Mouse (Mus musculus): Measurements from ENCODE around the gene Ptrh2.

Gene Ptrh2

DNA sequence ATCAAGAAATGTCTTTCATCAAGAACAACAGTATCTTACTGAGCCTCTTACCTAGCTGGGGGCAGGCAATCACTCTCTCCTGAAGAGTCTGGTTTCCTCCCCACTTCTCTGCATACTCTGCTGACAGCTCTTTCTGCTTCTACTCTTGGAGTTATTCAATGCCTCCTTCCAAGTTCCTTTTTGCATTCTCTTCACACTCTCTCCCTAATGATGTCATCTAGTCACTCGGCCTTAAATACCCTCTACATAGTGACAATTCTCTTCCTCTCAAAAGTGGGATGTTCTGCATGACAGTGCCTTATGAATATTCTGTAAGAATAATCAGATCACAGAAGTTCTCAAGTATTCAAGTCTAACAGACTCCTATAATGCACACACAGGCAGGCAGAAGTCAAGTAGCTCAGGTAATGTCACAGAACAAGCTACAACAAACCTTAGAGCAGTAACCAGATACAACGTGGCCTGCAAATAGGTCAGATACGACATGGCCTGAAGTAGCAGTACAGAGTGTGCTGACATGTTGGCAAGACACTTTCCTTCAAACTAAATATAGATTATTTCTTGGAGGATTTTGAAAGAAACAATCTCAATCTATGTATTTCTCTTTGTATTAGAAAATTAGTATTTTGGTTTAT is 12.6 kb upstream of the Ptrh2 start:
- DNase-seq (ENCODE audit: low read depth, low spot score), result peak; percentile 85

DNA sequence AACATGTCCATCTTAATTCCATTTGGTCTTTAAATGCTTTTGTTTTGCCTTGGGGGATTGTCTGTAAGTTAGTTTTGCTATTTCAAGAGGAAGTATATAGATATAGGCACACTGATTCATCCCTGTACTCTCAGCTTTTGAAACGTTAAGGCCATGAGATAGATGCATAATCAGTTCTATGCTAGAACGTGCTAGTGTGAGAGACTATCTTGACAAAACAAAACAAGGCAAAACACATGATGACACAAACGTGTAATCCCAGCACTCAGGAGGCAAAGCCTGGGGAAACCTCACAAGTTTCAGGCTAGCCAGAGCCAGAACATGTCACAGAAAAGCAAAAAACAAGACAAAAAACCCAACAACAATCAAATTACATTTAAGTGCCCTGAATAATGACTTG is 11.0 kb upstream of the Ptrh2 start:
- no peak for DNase-seq (ENCODE audit: low read depth, low spot score)

DNA sequence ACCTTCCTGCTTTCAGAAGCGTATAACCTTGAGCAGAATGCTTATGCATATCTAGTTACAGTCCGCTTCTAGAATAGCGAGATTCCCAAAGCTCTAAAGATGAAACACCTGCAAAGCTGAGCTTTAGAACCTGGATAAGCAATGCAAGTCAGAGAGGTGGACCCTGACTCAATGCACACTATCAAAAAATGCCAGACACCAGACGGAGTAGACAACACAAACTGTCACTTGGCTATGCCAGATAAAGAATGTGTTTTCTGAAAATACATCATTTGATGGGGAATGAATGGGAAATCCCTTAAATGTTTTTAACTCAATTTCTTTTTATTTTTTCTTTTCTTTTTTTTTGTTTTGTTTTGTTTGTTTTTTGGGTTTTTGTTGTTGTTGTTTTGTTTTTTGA is 8.3 kb upstream of the Ptrh2 start:
- no peak for DNase-seq (ENCODE audit: low read depth, low spot score)

DNA sequence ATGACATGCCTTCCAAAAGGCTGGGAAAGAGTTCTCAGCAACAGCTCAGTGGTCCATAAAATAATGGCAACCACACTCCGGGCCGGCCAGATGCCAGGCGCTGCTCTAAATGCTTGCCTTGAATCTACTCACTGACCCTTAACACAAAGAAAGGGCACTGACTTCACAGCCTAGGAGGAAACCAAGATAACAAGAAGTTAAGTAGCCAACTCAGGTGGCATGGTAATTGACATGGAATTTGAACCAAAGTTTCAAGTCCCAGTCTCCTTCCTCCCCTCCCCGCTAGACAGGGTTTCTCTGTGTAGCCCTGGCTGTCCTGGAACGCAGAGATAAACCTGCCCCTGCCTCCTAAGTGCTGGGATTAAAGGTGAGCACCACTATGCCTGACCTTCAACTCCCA is 4.8 kb upstream of the Ptrh2 start:
- DNase-seq (ENCODE audit: low read depth, low spot score), result no peak

DNA sequence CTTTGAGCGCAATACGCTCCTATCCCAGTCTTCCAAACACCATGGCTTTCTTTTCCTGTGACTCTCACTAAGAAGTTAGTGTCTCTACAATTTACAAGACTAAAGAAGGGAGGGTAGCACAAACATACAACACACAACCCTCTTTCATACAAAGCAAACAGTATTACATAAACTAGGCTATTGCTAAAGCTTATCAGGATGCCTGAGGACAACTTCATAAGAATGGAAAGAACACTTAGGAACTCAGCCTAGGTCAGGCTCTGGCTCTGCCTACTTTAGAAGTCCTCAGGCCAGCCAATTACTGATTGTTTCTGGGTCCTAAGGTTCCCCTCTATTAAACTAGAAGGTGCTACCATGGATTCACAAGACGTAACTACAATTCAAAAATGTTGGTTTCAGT is 3.1 kb upstream of the Ptrh2 start:
- DNase-seq (ENCODE audit: low read depth, low spot score), result no peak

DNA sequence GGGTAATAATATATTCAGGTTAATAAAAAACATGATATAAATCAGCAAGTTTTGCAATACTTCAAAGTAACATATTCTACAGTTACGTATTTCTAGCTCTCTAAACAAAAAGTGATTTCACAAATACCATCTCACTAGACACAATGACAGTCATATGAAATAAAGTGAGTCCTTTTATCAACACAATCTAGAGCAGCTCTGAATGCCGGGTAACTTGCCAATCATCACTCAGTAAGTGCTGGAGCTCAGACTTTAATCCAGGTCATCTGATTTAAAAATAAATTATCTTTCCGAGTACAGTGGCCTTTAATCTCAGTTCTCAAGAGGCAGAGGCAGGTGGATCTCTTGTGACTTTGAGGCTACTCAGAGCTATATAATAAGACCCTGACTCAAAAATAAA is 2.4 kb upstream of the Ptrh2 start:
- no peak for DNase-seq (ENCODE audit: low read depth, low spot score)

DNA sequence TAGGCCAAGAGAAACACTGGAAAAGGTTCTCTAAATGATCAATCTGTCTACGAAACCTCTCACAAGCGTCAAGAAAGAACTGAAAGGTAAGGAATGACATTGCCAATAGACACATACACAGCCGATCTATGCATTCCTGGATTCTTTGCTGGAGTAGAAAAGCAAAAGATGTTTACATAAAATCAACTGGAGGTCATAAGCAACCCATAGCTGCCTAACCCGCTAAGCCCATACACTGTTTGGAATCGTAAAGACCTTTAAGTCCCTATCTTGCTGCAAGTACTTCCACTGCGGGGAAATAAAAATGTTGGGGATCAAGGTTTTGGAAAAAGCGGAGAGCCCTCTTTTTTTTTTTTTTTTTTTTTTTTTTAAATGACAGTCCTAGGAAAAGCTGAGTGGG is 924 bp upstream of the Ptrh2 start:
- DNase-seq (ENCODE audit: low read depth, low spot score), result no peak

DNA sequence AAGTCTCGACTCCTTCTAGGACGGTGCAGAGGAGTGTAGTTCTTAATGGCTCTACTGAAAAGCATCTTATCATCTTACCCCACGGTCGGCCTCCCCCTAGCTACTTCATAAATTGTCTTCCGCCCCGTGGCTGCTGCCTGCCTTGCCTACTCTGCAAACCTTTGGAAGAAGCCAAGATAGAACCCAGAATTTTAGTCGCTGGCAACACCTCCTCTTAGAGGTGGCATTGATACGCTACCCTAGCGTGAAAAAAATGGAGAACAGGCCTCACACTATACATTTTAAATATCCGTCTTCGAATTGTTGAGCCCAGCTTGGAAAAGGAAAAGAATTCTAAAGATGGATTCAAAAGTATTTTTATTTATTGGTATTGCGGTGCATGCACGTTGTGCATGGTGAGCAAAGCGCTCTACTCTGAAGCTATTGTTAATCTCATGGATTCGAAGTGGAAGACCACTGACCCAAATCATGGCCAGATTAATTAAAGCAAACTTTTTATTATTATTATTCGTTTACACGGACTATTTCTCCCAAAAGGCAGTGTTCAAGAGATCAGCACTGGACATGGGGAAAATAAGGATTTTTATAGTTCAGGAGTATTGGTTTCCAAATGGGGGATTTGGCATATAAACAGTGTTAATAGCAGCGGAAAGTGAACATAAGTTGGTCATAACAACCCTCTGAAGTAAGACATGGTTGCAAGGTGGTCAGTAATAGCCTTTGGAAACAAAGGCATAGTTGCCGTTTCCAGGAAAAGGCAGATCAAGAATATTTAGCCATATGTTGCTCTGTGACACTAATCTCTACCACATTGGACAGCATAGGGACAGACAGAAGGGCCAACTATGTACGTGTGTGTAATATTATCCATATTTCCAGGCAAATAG is 584 bp downstream of the Ptrh2 start:
- no peak for DNase-seq (ENCODE audit: low read depth, low spot score)

DNA sequence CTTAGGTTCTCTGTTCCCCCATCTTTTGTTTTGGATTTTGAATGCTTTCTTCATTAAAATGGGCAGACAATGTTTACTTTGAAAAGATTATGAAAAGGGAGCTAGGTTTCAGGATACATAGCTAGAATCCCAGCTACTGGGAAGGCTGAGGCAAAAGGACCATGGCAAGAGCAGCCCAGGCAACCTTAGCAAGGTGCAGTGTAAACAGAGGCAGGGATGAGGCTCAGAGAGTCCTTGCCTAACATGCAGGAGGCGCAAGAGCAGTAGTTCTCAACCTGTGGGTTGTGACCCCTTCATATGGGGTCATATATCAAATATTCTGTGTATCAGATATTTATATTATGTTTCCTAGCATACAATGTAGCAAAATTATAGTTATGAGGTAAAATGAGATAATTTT is 1.6 kb downstream of the Ptrh2 start:
- DNase-seq (ENCODE audit: low read depth, low spot score), result no peak

DNA sequence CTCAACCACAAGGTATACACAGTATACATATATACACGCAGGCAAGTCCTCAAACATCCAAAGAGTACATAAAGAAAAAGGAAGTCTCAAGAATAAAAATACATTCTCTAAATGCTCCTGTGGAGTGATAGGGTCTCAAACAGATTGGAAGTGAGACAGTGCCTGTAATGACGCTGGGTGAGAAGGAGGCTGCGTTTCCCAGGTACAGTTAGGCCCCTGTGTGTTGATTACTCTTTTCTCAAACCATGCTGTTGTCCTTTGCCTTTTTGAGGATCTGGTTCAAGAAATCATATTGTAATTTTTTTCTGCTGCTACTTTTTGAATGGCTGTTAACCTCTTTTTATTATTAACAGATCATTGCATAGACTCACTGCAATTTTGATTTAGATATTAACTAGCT is 6.6 kb downstream of the Ptrh2 start:
- no peak for DNase-seq (ENCODE audit: low read depth, low spot score)

DNA sequence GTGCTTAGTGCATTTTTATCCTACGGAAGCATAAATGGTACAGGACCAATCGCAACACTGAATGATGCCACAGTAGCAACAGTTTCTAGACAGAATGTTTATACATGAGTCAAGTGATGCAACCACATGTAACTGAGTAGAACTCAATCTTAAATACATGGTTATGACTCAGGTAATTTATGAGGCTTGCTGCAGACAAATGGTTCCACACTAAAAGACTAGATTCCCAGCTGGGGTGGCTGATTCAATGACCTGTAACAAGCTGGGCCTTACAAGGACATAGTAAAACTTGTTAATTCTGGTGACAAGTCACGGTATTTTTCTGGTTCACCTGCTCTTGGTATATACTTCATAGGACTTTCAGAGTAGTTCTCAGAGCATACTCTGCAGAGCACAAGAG is 7.7 kb downstream of the Ptrh2 start:
- DNase-seq (ENCODE audit: low read depth, low spot score), result no peak

DNA sequence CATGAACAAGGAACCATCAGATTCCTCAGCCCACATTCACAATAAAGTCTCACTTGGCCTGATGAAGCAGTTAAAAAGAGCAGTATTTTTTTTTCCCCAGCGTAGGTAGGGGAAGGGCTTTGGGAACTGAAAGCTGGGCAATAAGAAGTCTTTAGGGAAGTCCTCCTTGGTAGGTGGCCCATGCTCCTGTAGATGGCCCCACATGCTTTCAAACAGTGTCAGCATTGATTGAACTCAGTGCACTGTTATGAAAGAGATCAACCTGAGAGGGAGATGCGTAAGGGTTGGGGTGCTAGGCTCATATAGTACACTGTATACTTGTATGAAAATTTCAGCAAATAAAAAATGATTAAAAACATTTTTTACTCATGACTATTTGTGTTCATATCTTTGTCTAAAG is 8.2 kb downstream of the Ptrh2 start:
- DNase-seq (ENCODE audit: low read depth, low spot score), result no peak

DNA sequence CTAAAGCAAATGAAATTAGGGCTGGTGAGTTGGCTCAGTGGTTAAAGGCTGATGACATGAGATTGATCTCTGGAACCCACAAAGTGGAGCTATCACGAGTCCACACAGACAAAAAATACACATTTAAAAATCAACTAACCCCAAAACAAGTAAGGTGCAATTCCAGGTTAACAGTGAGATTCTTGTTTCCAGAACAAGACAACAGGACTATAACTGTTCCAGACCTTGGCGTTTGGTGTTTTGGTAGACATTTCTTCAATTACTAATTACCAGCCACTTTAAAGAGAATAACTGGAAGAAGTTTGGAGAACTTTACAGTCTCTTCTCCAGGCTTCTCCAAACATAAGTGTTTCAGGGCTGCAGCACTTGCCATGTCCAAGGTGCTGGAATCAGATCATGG is 8.8 kb downstream of the Ptrh2 start:
- DNase-seq (ENCODE audit: low read depth, low spot score), result no peak

DNA sequence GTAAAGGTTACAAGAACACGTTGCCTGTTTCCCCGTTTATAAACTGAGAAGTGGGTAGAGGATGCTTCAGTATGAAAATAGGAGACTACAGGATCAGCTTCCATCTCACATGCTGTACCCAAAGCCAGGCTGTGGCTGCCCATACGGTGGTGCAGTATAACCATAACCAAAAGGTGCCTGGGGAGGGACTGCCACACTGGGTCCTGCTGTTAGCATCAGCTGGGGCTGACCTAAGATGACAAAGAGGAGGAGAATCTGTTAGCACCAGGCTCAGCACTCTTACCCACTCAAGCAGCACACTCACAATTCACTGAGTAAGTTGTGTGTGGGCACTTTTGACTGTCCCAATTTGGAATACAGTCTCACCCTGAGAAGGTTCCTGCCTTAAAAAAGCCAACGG is 11.7 kb downstream of the Ptrh2 start:
- no peak for DNase-seq (ENCODE audit: low read depth, low spot score)

DNA sequence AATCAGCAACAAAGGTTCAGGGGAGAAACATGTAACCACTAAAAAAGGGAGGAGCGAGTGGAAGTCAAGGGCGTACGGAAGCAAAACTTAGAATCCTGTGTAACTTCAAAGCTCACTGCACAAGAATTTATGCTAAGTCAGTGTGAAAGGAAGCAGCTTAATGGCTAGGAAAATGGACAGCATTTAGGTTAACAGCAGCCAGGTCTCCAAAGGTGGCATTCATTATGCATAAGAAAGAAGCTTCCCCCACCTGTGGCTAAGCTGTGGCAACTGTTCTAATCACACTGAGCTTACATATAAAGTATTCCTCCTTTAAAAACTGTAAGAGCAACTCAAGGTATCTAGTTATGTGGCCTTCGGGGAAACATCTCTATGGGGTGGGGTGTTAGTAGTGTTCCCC is 17.4 kb downstream of the Ptrh2 start:
- no peak for DNase-seq (ENCODE audit: low read depth, low spot score)

DNA sequence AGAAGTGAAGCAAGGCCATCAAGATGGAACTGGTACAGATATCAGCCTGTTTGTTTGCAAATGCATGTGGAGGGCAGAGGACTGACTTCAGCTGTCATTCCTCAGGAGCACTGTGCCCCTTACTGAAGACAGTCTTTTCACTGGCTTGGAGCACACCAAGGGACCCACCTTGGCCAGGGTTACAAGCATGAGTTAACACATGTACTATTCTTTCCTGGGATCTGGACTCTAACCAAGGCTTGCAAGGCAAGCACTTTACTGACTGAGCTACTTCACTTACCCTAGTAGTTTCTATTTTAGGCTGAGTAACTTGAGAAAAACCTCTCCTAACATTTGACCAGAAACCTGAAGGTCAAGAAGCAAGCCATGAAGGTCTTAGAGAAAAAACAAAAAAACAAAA is 30.8 kb downstream of the Ptrh2 start:
- no peak for DNase-seq (ENCODE audit: low read depth, low spot score)

DNA sequence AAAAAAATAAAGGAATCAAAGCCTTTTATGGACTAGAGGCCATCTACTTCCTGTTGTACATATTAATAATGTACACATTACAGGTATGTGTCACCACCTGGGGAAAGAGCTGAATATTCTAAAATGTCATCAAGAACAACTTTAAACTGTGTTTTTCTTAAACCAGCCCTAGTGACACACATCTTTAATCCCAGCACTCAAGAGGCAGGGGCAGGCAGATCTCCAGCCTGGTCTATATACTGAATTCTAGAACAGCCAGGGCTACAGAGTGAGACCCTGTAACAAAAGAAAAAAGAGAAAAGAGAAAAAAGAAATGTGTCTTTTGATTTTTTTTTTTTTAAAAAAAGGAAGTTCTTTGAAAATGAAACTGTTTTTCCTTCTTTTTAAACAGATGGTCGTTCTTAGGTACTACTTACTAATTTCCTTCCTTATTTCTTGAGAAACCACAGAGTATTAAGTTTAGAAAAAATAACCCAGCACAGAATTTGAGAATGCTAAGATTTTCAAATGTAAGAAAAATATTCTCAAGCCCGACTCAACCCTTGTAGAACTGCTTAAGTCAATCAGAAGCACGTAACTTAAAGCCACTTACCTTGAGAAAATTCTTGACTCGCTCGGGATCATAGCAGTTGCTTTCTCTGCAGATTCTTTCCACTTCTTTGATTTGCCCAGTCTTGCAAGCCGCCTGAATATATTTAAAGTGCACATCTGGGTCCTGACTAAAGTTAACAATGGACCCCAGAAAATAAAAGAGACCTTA is 33.7 kb downstream of the Ptrh2 start:
- DNase-seq (ENCODE audit: low read depth, low spot score), result no peak

DNA sequence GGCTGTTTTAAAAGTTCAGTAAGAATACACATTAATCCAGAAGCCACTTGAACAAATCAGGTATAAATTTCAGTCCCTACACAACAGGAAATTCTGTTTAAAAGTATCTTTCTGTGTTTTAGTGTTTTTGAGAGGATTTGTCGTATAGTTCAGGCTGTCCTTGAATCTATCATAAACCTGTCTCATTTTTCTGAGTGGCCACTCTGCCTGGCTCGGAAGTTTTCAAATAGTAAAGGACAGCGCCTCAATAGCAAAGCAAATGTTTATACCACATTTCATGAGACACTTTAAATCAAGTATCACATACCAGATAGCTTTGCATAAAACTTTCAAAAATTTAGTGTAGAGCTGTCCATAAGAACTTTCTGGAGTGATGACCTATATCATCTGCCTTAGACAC is 34.6 kb downstream of the Ptrh2 start:
- no peak for DNase-seq (ENCODE audit: low read depth, low spot score)

DNA sequence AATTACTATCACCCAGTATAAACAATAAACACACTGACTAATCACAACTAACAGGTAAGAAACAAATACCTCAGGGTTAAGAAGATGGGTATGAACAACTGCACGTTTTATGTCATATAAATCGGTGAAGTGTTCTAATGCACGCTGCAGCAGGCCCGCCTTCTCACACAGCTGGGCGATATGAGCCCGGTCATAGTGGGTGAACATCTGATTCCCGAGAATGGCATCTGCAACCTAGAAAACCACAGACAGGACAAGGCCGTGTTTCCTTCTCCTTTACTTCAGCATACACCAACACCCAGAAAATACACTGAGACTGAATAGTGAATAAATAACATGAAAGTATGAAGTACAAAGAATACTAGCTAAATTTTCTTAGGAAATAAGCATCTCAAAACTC is 35.6 kb downstream of the Ptrh2 start:
- no peak for DNase-seq (ENCODE audit: low read depth, low spot score)

DNA sequence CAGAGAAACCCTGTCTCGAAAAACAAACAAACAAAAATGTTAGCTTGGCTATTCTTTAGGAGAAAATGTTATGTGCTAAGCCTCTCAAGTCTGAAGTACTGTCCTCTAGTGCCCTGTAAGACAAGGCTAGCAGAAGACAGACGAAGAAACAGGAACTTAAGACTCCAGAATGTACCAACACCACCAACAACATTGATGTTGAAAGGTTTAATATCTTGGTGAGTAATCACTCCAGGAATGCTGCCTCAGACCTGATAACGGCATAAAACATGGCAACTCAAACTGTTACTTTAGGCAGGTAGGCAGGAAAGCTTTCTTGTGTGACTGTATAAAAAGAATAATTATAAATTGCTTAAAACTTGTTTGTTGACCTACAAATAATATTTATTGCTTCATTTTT is 40.2 kb downstream of the Ptrh2 start:
- DNase-seq (ENCODE audit: low read depth, low spot score), result no peak

DNA sequence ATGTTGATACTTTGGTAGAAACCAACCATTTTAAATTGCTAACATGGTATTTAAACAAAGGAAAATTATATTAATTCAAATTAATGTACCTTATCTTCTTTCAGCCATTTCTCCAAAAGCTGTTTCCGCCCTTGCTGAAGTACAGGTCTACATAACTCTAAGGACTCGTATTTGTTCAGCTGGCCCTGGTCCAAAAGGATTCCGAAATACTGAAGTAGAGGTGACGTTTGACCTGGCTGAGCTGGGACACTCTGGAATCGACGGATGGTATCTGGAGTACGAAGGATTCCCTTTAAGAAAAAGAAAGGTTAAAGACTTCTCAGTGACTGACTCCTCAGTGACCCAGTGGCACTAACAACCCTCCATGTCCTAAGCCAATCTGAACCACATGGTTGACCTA is 41.2 kb downstream of the Ptrh2 start:
- no peak for DNase-seq (ENCODE audit: low read depth, low spot score)

DNA sequence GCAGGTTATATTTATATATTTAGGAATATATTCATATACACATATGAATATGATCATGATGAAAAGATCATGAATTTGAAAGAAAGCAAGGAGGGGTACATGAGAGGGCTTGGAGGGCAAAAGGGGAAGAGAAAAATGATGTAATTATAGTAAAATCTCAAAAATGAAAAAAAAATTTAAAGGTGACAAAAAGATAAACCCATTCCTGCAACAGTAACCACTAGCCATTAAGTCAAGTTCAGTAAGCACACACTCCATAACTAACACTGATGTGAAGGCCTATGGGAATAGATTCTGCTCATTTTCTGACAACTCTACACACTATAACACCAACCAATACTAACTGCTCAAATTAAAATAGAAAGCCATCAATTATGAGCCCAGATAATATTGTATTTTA is 41.8 kb downstream of the Ptrh2 start:
- DNase-seq (ENCODE audit: low read depth, low spot score), result no peak

DNA sequence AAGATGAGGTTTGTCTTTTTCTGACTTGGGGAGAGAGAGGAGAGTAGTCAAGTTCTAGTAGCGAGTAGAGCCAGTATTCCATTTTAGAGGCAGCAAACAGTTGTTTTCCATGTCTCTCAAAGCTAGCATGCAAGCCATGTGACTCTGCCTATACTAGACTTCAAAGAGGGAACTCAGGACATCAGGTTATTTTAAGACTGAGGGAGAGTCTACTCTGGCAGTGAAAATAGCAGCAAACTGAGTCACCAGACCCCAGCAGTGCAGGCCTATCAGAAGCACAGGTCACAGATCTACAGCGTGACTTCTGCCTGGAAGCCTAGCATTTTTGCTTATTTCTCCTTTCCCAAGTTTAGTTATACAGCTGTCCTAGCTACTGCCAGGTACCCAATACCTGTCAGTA is 47.7 kb downstream of the Ptrh2 start:
- DNase-seq (ENCODE audit: low read depth, low spot score), result peak; percentile 81

Data from brain, adult 2 months (tissue).